Mouse (Mus musculus) cortical plate, adult 2 months (tissue): ENCODE results near the gene Aph1a.

Experiments
- CTCF ChIP-seq: fragments of 200-500 bp; IDR thresholded peaks from 2 replicates; pipeline ENCODE4 v1.5.1; 2011; ENCODE audit warnings: mild to moderate bottlenecking, control low read depth, low read length; ENCODE audit not compliant: insufficient read depth; ENCODE audit errors: extremely low read depth
- POLR2A ChIP-seq: fragments of 200-500 bp; IDR thresholded peaks from 2 replicates; pipeline ENCODE4 v1.6.1; 2011; ENCODE audit warnings: mild to moderate bottlenecking, low read length, control low read depth; ENCODE audit not compliant: insufficient read depth; ENCODE audit errors: extremely low read depth

DNA sequence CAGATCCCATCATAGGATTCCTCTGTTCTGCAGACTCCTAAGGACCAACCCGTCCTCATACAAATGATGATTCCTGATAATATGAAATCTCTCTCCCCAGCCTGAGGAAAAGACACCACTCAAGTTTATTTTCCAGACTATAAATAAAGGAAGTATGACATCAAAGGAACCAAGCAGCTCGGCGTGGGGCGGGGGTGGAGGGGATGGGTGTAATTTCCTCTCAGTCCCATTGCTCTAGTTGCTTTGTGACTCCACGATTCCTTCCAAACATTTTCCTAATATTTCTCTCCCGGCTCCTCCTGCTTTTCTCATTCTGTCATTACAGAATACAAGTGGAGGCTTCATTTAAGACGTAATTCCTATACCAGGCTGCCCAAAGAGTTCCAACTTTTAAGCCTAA lies 643 bp upstream of the Aph1a start:
- no peak for TF ChIP-seq POLR2A
- TF ChIP-seq CTCF: no peak
